Mouse (Mus musculus) liver, adult 2 months (tissue): ENCODE measurements around the gene Itgb5. TPM values are rescaled to one million over a fixed set of nuclear protein-coding genes. Genes with fewer than 3 reads are reported as not detected.

Experiments used
- DNase-seq: peaks from one replicate; pipeline ENCODE4 v3.0.0-alpha.2; 2011; ENCODE audit warnings: low read depth, low spot score; ENCODE audit errors: extremely low read depth
- H3K27ac ChIP-seq: fragments of 200-500 bp; replicated peaks from 2 replicates; pipeline ENCODE4 v1.5.1; 2012; ENCODE audit warnings: low read depth, mild to moderate bottlenecking, control low read depth, inconsistent platforms, low read length; ENCODE audit not compliant: insufficient read depth
- H3K27me3 ChIP-seq: fragments of 200-500 bp; 2 replicates; pipeline ENCODE4 v1.6.1; 2012; ENCODE audit warnings: mild to moderate bottlenecking, moderate library complexity, low read length, inconsistent platforms; ENCODE audit not compliant: control insufficient read depth, insufficient read depth
- H3K36me3 ChIP-seq: fragments of 200-500 bp; 2 replicates; pipeline ENCODE4 v1.6.1; 2012; ENCODE audit warnings: low read length, inconsistent platforms; ENCODE audit not compliant: control insufficient read depth, insufficient read depth
- H3K4me1 ChIP-seq: fragments of 200-500 bp; 2 replicates; pipeline ENCODE4 v1.6.1; 2011; ENCODE audit warnings: low read length; ENCODE audit not compliant: control insufficient read depth, insufficient read depth
- H3K4me3 ChIP-seq: fragments of 200-500 bp; 2 replicates; pipeline ENCODE4 v1.5.1; 2011; ENCODE audit warnings: low read depth, mild to moderate bottlenecking, control low read depth, low read length, moderate library complexity; ENCODE audit not compliant: insufficient read depth
- H3K79me2 ChIP-seq: fragments of 200-500 bp; 2 replicates; pipeline ENCODE4 v1.6.1; 2012; ENCODE audit warnings: inconsistent platforms, mild to moderate bottlenecking, low read length, moderate library complexity; ENCODE audit not compliant: control insufficient read depth, insufficient read depth
- H3K9ac ChIP-seq: fragments of 200-500 bp; 2 replicates; pipeline ENCODE4 v1.6.1; 2012; ENCODE audit warnings: low read depth, mild to moderate bottlenecking, control low read depth, inconsistent platforms, low read length
- CTCF ChIP-seq: fragments of 200-500 bp; IDR thresholded peaks from 2 replicates; pipeline ENCODE4 v1.5.1; 2011; ENCODE audit warnings: low read depth, low read length, control low read depth
- POLR2A ChIP-seq: fragments of 200-500 bp; IDR thresholded peaks from 2 replicates; pipeline ENCODE4 v1.6.1; 2011; ENCODE audit warnings: low read length, control low read depth; ENCODE audit not compliant: insufficient read depth; ENCODE audit errors: extremely low read depth
- WGBS: fragments of 180-500 bp; shearing (Covaris S2); methylation state at CpG from one replicate; pipeline ENCODE4 v1.1.7; 2018; 5-methylcytosine and 5-hydroxymethylcytosine counted together
- polyA plus RNA-seq: library from polyadenylated mRNA; depleted of rRNA; stranded (reverse); fragments of >200 nt; gene quantifications from 2 replicates; pipeline ENCODE4 v1.2.3, GENCODE M21; 2012
- total RNA-seq: library from RNA; depleted of rRNA; stranded (reverse); fragments of >200 nt; gene quantifications from 2 replicates; pipeline ENCODE4 v1.2.3, GENCODE M21; 2014

Gene Itgb5
- total and polyA plus RNA-seq, 2 experiments = 36.1 to 54.6 TPM

DNA sequence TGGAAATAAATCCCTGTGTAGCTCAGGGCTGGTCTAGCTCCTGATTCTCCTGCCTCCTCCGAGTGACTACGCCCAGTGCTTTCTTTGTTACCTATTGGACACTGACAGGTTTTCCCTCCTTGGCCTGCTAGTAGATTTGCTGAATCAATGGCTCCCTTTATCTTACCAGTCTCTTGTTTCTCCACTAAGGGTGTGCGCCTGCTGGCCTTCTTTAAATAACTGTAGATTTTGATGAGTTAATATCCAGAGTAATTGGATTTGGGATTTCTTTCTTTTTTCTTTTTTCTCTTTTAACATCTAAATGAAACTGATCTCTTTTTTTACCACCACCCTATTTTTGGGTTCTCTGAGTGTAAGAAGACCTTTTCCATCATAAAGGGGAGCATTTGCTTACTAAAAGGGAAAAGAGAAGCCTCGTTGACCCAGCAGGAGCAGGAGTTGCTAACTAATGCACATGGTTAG, 14.7 kb downstream of the Itgb5 start:
- no peaks in the 10 kb centered on the region for H3K27me3 ChIP-seq
- H3K79me2 ChIP-seq = peaks cover 20% of the 10 kb centered on the region
- no peak overlapping the region for H3K27ac ChIP-seq
- no peak overlapping the region for H3K9ac ChIP-seq
- 87% methylated on average over 4 of the region's 4 CpGs for WGBS
- H3K36me3 ChIP-seq = peaks cover 5% of the 10 kb centered on the region; the same call in 1 of the 2 replicates
- no peak for DNase-seq
- no peaks in the 10 kb centered on the region for H3K4me1 ChIP-seq
- H3K4me3 ChIP-seq = no peak overlapping the region
- TF ChIP-seq POLR2A = no peak
- TF ChIP-seq CTCF = no peak

- Histone ChIP-seq H3K36me3 (peaks cover 5% of the 10 kb centered on the region; the same call in 1 of the 2 replicates), H3K9ac (no peak overlapping the region)
- WGBS = 92% methylated on average over 6 of the region's 6 CpGs
Observed at GRCm38 (mm10) chr16:33844866-33845265, 15.4 kb downstream of the Itgb5 start.

GRCm38 (mm10) chr16:33853271-33853670, 23.8 kb downstream of the Itgb5 start:
- H3K27ac ChIP-seq = no peak overlapping the region
- H3K9ac ChIP-seq = no peak overlapping the region
- DNase-seq = no peak
- H3K36me3 ChIP-seq = no peaks in the 10 kb centered on the region
- H3K4me1 ChIP-seq = no peaks in the 10 kb centered on the region; the same call in 1 of the 2 replicates
- no peak for TF ChIP-seq POLR2A
- TF ChIP-seq CTCF = no peak
- peaks cover 16% of the 10 kb centered on the region for H3K79me2 ChIP-seq
- H3K4me3 ChIP-seq = no peak overlapping the region
- H3K27me3 ChIP-seq = no peaks in the 10 kb centered on the region

More at GRCm38 (mm10) chr16:33844866-33845265, 15.4 kb downstream of the Itgb5 start:
- no peak overlapping the region for H3K4me3 ChIP-seq
- no peaks in the 10 kb centered on the region for H3K4me1 ChIP-seq
- no peaks in the 10 kb centered on the region for H3K27me3 ChIP-seq
- DNase-seq = no peak
- H3K79me2 ChIP-seq = peaks cover 16% of the 10 kb centered on the region; the same call in 1 of the 2 replicates
- H3K27ac ChIP-seq = no peak overlapping the region
- no peak for TF ChIP-seq POLR2A

- Histone ChIP-seq H3K79me2 (peaks cover 21% of the 10 kb centered on the region; the same call in 1 of the 2 replicates), H3K4me1 (peaks cover 4% of the 10 kb centered on the region; the same call in 1 of the 2 replicates), H3K27me3 (no peaks in the 10 kb centered on the region), H3K9ac (no peak overlapping the region), H3K36me3 (no peaks in the 10 kb centered on the region), H3K4me3 (no peak overlapping the region), H3K27ac (no peak overlapping the region)
- no peak for DNase-seq
- 63% methylated on average over 2 of the region's 2 CpGs for WGBS
- TF ChIP-seq CTCF (no peak), POLR2A (no peak)
Observed at GRCm38 (mm10) chr16:33858766-33859165, 29.3 kb downstream of the Itgb5 start.

DNA sequence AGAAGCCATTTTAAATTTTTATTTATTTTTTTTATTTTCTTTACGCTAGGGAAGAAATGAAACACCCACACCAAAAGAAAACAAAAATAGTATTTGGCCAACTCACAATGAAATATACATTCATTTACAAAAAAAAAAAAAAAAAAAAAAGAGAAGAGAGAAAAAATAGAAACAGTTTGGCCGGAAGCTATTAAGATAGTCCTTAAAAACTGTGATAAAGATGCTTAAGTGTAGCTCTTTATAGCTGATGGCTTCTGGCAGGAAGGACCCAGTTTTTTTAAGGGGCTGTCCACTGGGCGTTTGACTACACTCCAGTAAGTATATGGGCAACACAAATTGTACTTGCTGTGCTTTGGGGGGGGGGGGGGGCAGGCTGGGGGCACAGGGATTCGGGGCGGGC, 29.9 kb downstream of the Itgb5 start:
- H3K4me1 ChIP-seq = peaks cover 4% of the 10 kb centered on the region; the same call in 1 of the 2 replicates
- no peak overlapping the region for H3K4me3 ChIP-seq
- H3K36me3 ChIP-seq = no peaks in the 10 kb centered on the region
- no peaks in the 10 kb centered on the region for H3K27me3 ChIP-seq
- TF ChIP-seq CTCF = no peak
- TF ChIP-seq POLR2A = no peak
- no peak overlapping the region for H3K27ac ChIP-seq
- peaks cover 21% of the 10 kb centered on the region; the same call in 1 of the 2 replicates for H3K79me2 ChIP-seq
- 86% methylated on average over 5 of the region's 5 CpGs for WGBS
- H3K9ac ChIP-seq = no peak overlapping the region
- no peak for DNase-seq

DNA sequence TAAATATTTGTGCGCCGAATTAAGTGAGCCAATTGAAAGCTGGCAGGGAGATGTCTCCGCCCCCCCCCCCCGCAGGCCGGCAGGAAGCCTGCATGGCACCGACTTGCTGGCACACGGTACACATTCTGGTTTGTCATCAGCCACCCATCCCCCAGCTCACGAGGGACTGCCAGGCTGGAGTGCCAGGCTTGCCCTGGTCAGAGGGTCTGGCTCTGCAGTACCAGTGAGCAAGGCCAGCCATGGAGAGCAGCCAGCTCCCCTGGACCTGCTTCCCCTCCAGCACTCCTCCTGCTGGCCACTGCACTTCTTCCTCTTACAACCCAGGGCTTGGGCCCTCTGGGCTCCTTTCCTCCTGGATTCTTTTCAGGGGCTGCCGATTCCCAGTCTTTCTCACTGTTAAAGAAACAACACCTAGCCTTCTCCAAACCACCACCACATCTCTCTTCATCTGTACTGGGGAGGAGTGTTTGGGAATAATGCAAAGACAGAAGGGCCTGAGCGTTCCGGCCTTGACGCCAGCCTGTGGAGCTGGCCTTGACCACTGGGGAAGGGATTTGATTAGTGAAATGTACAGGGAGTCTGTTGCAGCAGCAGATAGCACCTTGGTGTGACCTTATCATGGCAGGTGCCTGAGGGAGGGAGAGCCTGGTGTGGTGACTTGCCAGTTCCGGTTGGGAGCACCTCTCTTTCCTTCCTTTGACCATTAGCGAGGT, 30.7 kb downstream of the Itgb5 start:
- no peak overlapping the region for H3K9ac ChIP-seq
- peak; percentile 94 for DNase-seq
- no peaks in the 10 kb centered on the region for H3K27me3 ChIP-seq
- no peaks in the 10 kb centered on the region for H3K36me3 ChIP-seq
- H3K27ac ChIP-seq = no peak overlapping the region
- H3K4me3 ChIP-seq = no peak overlapping the region
- WGBS = 30% methylated on average over 14 of the region's 14 CpGs
- peaks cover 21% of the 10 kb centered on the region; the same call in 1 of the 2 replicates for H3K79me2 ChIP-seq
- peaks cover 4% of the 10 kb centered on the region; the same call in 1 of the 2 replicates for H3K4me1 ChIP-seq
- TF ChIP-seq CTCF (peak; percentile 77), POLR2A (no peak)
